In genomic region chr14:32050171-32050570, GRCm38 (mm10) we compare ENCODE assay signal across 23 mouse cellular contexts. TPM values are rescaled to one million over a fixed set of nuclear protein-coding genes. Genes with fewer than 3 reads are reported as not detected.
DNase-seq lines count a peak whose midpoint lies in the region; ATAC-seq and TF ChIP-seq lines count a peak whose summit lies in the region.
"Had no signal": no experiment of that assay in that cellular context is flagged by ENCODE, and none has a peak within 500 bp of the region (broad histone marks: within the 10 kb centered on the region; RNA-seq: fewer than 3 reads in every experiment).

No protein-coding gene starts in this region.

- intact Hi-C loops in gastrocnemius, adult 2 months (cut with DNase I) = no loop called here

- H3K9me3 ChIP-seq in lung, postnatal 0 days (ENCODE audit: low read length) = no peaks in the 10 kb centered on the region
- no peaks in the 10 kb centered on the region for H3K9me3 ChIP-seq in forebrain, embryonic 16.5 days (ENCODE audit: control insufficient read depth, low read length)
- H3K9me3 ChIP-seq: embryonic facial prominence, embryonic 10.5 days; forebrain, embryonic 10.5 days; heart, embryonic 10.5 days; hindbrain, embryonic 12.5 days had no signal

- H3K4me2 ChIP-seq in lung, postnatal 0 days (replicated peaks; ENCODE audit: low read depth, low read length) = no peak overlapping the region
- no peak overlapping the region for H3K4me2 ChIP-seq in forebrain, embryonic 16.5 days (ENCODE audit: low read length)
- H3K4me2 ChIP-seq: hindbrain, embryonic 12.5 days had no signal

- no peaks in the 10 kb centered on the region for H3K4me1 ChIP-seq in lung, postnatal 0 days (ENCODE audit: insufficient read depth, low read depth, low read length)
- no peaks in the 10 kb centered on the region for H3K4me1 ChIP-seq in forebrain, embryonic 16.5 days (replicated peaks; ENCODE audit: control insufficient read depth, insufficient read depth, low read length)
- H3K4me1 ChIP-seq: hindbrain, embryonic 12.5 days had no signal

- no peak for ATAC-seq in lung, postnatal 0 days
- ATAC-seq in forebrain, embryonic 16.5 days = no peak
- ATAC-seq: forebrain, embryonic 14.5 days; hindbrain, embryonic 16.5 days; inflammation-experienced regulatory T-cells, adult 6 months; intestine, postnatal 0 days had no signal

- H3K36me3 ChIP-seq in lung, postnatal 0 days (ENCODE audit: insufficient read depth, low read length) = no peaks in the 10 kb centered on the region
- H3K36me3 ChIP-seq in forebrain, embryonic 16.5 days (ENCODE audit: control insufficient read depth, insufficient read depth) = no peaks in the 10 kb centered on the region
- H3K36me3 ChIP-seq: embryonic facial prominence, embryonic 10.5 days; forebrain, embryonic 10.5 days; heart, embryonic 10.5 days; hindbrain, embryonic 12.5 days had no signal

- TF ChIP-seq CTCF in lung, postnatal 0 days (IDR thresholded peaks at IDR 0.05) = no peak
- TF ChIP-seq CTCF in gastrocnemius, adult 2 months (IDR thresholded peaks at IDR 0.05) = no peak

- TF ChIP-seq EP300 in lung, postnatal 0 days (IDR thresholded peaks at IDR 0.05) = no peak

- no peaks in the 10 kb centered on the region for H3K27me3 ChIP-seq in lung, postnatal 0 days (replicated peaks; ENCODE audit: insufficient read depth, low read length)
- no peaks in the 10 kb centered on the region for H3K27me3 ChIP-seq in forebrain, embryonic 16.5 days (replicated peaks; ENCODE audit: control insufficient read depth, insufficient read depth, low read length)
- H3K27me3 ChIP-seq: hindbrain, embryonic 12.5 days had no signal

- no peak overlapping the region for H3K9ac ChIP-seq in lung, postnatal 0 days (replicated peaks; ENCODE audit: low read depth)
- H3K9ac ChIP-seq in forebrain, embryonic 16.5 days (replicated peaks; ENCODE audit: low read depth, low read length) = no peak overlapping the region
- H3K9ac ChIP-seq: hindbrain, embryonic 12.5 days had no signal

- DNase-seq in adrenal gland, postnatal 14 days = peak; percentile 34
- DNase-seq in adrenal gland, postnatal 10 days = no peak
- peak; percentile 70 for DNase-seq in 3T3-L1 (ENCODE audit: low read depth, low spot score)
- DNase-seq in NIH3T3 (ENCODE audit: low read depth) = peak; percentile 28
- no peak for DNase-seq in lung, postnatal 0 days (ENCODE audit: low spot score)
- no peak for DNase-seq in gastrocnemius, adult 2 months
- DNase-seq: B cell, adult 2 months; cerebellum, adult 2 months; cerebellum, postnatal 10 days; gastrocnemius, postnatal 10 days; heart, adult 18-20 months; heart, postnatal 10 days; heart, postnatal 4 days had no signal

- H3K27ac ChIP-seq in lung, postnatal 0 days (ENCODE audit: low read length) = no peak overlapping the region
- no peak overlapping the region for H3K27ac ChIP-seq in gastrocnemius, adult 2 months
- no peak overlapping the region for H3K27ac ChIP-seq in forebrain, embryonic 16.5 days (ENCODE audit: low read length)
- H3K27ac ChIP-seq: embryonic facial prominence, embryonic 10.5 days; forebrain, embryonic 10.5 days; heart, embryonic 10.5 days; hindbrain, embryonic 12.5 days had no signal

- H3K4me3 ChIP-seq in lung, postnatal 0 days (ENCODE audit: low read depth, low read length) = no peak overlapping the region
- no peak overlapping the region for H3K4me3 ChIP-seq in gastrocnemius, adult 2 months
- no peak overlapping the region for H3K4me3 ChIP-seq in forebrain, embryonic 16.5 days (replicated peaks; ENCODE audit: low read length)
- H3K4me3 ChIP-seq: embryonic facial prominence, embryonic 10.5 days; erythroblast, embryonic 14.5 days; forebrain, embryonic 10.5 days; heart, embryonic 10.5 days; hindbrain, embryonic 12.5 days had no signal

- 74% methylated on average over 6 of the region's 6 CpGs for WGBS in lung, postnatal 0 days
- 88% methylated on average over 6 of the region's 6 CpGs for WGBS in forebrain, embryonic 16.5 days

RNA-seq across cellular contexts. Expression of gene Galnt15, which starts 21.4 kb away (rescaled TPM):
- total RNA-seq in adrenal gland, postnatal 14 days (2021) = 8.9 and 17.0 TPM in 2 replicates
- total RNA-seq in adrenal gland, postnatal 10 days (2021) = 10 to 100 TPM; 10.2 to 10.6 TPM
- polyA plus RNA-seq in lung, postnatal 0 days (2015; fragmentation: Nextera tagmentation; extraction: Ambion mirVana) = 0.44 and 0.73 TPM in 2 replicates
- 10 to 100 TPM in 1 of 2 experiments, 1 to 10 TPM in 1; 3.8 to 10.4 TPM for total RNA-seq in gastrocnemius, adult 2 months (2021)
- 0.33 and 0.50 TPM in 2 replicates for polyA plus RNA-seq in forebrain, embryonic 16.5 days (2015; fragmentation: Nextera tagmentation; extraction: Ambion mirVana)
- polyA plus RNA-seq: erythroblast, embryonic 14.5 days; inflammation-experienced regulatory T-cells, adult 6 months had no signal

RNA-seq across cellular contexts. Expression of gene Oxnad1, which starts 35.0 kb away (rescaled TPM):
- 52.9 and 58.8 TPM in 2 replicates for total RNA-seq in adrenal gland, postnatal 14 days (2021)
- 10 to 100 TPM; 49.9 to 59.8 TPM for total RNA-seq in adrenal gland, postnatal 10 days (2021)
- polyA plus RNA-seq in lung, postnatal 0 days (2015; fragmentation: Nextera tagmentation; extraction: Ambion mirVana) = 9.1 and 12.1 TPM in 2 replicates
- total RNA-seq in gastrocnemius, adult 2 months (2021) = 10 to 100 TPM; 17.4 to 29.0 TPM
- 22.6 and 24.3 TPM in 2 replicates for polyA plus RNA-seq in forebrain, embryonic 16.5 days (2015; fragmentation: Nextera tagmentation; extraction: Ambion mirVana)

RNA-seq across cellular contexts. Expression of gene Dph3, which starts 35.4 kb away (rescaled TPM):
- 58.8 and 61.9 TPM in 2 replicates for total RNA-seq in adrenal gland, postnatal 14 days (2021)
- total RNA-seq in adrenal gland, postnatal 10 days (2021) = 10 to 100 TPM; 63.0 to 64.2 TPM
- polyA plus RNA-seq in lung, postnatal 0 days (2015; fragmentation: Nextera tagmentation; extraction: Ambion mirVana) = 70.5 and 81.6 TPM in 2 replicates
- 100 to 1,000 TPM; 110 to 122 TPM for total RNA-seq in gastrocnemius, adult 2 months (2021)
- polyA plus RNA-seq in forebrain, embryonic 16.5 days (2015; fragmentation: Nextera tagmentation; extraction: Ambion mirVana) = 71.8 and 74.8 TPM in 2 replicates

Comparison
In these comparisons a context has a peak if more than half of its experiments do, and no peak if none do; other contexts are left out.
1. DNase-seq: peak in adrenal gland, postnatal 14 days (single experiment), 3T3-L1 (single experiment) and NIH3T3 (single experiment); none in adrenal gland, postnatal 10 days (single experiment), lung, postnatal 0 days (single experiment) and gastrocnemius, adult 2 months (single experiment).